Mouse (Mus musculus) forebrain, postnatal 0 days (tissue): ENCODE data around the gene Mrs2. TPM values are rescaled to one million over a fixed set of nuclear protein-coding genes. Genes with fewer than 3 reads are reported as not detected.

ENCODE experiments used
- ATAC-seq: fragments of 200-750 bp; cut with Nextera tagmentation; 2 replicates; pipeline ENCODE4 v1.8.0; 2017; ENCODE audit warnings: mild to moderate bottlenecking, moderate library complexity
- DNase-seq: peaks from one replicate; pipeline ENCODE4 v3.0.0-alpha.2; 2015
- H3K27ac ChIP-seq: fragments of 300-500 bp; sonication (generic); 2 replicates; pipeline ENCODE4 v1.5.1; 2014; ENCODE audit warnings: low read depth, mild to moderate bottlenecking, antibody characterized with exemption, low read length, moderate library complexity, mixed read lengths
- H3K27me3 ChIP-seq: fragments of 300-500 bp; sonication (generic); 2 replicates; pipeline ENCODE4 v1.6.1; 2014; ENCODE audit warnings: mild to moderate bottlenecking, low read length, mixed read lengths; ENCODE audit not compliant: insufficient read depth
- H3K36me3 ChIP-seq: fragments of 300-500 bp; sonication (generic); 2 replicates; pipeline ENCODE4 v1.6.1; 2014; ENCODE audit warnings: mild to moderate bottlenecking, moderate library complexity; ENCODE audit not compliant: insufficient read depth
- H3K4me1 ChIP-seq: fragments of 300-500 bp; sonication (generic); 2 replicates; pipeline ENCODE4 v1.6.1; 2014; ENCODE audit warnings: antibody characterized with exemption; ENCODE audit not compliant: insufficient read depth
- H3K4me2 ChIP-seq: fragments of 300-500 bp; sonication (generic); 2 replicates; pipeline ENCODE4 v1.6.1; 2014; ENCODE audit warnings: low read depth, mild to moderate bottlenecking, moderate library complexity
- H3K4me3 ChIP-seq: fragments of 300-500 bp; sonication (generic); 2 replicates; pipeline ENCODE4 v1.5.1; 2014; ENCODE audit warnings: low read depth, low read length, mixed read lengths
- H3K9ac ChIP-seq: fragments of 300-500 bp; sonication (generic); 2 replicates; pipeline ENCODE4 v1.6.1; 2014; ENCODE audit warnings: mild to moderate bottlenecking
- H3K9me3 ChIP-seq: fragments of 300-500 bp; sonication (generic); 2 replicates; pipeline ENCODE4 v1.6.1; 2016; ENCODE audit warnings: low read length
- CTCF ChIP-seq: sonication (generic); IDR thresholded peaks from 2 replicates; pipeline ENCODE4 v1.5.1; 2016; ENCODE audit warnings: antibody characterized with exemption, control low read depth, low read depth
- WGBS: fragments of 180-500 bp; shearing (Covaris S2); extraction: QIAGEN DNeasy Blood & Tissue Kit; methylation state at CpG from one replicate; pipeline ENCODE4 v1.1.7; 2014; 5-methylcytosine and 5-hydroxymethylcytosine counted together
- polyA plus RNA-seq: library from polyadenylated mRNA; unstranded; fragments of >200 nt; fragmentation: Nextera tagmentation; extraction: Ambion mirVana; gene quantifications from 2 replicates; pipeline ENCODE4 v1.2.1, GENCODE M21; 2015
- total RNA-seq: library from RNA; depleted of rRNA; stranded (reverse); fragments of >200 nt; gene quantifications from 2 replicates; pipeline ENCODE4 v1.2.3, GENCODE M21; 2014

Gene Mrs2
- total and polyA plus RNA-seq, 2 experiments from 2014 or later = 11.6 to 31.9 TPM

GRCm38 (mm10) chr13:25020540-25020892 is 337 bp upstream of the Mrs2 start:
- no peak for ATAC-seq
- Histone ChIP-seq H3K4me1 (peaks cover 15% of the 10 kb centered on the region), H3K4me2 (peak overlapping the region; percentile 87), H3K27ac (peak overlapping the region; percentile 71), H3K4me3 (peak overlapping the region; percentile 90), H3K9me3 (no peaks in the 10 kb centered on the region), H3K27me3 (no peaks in the 10 kb centered on the region), H3K36me3 (0 out of 2 replicates have a peak, but pooled peaks cover 4% of the 10 kb centered on the region), H3K9ac (peak overlapping the region; percentile 79)
- WGBS = 44% methylated on average over 4 of the region's 4 CpGs
- DNase-seq = no peak
- no peak for TF ChIP-seq CTCF

DNA sequence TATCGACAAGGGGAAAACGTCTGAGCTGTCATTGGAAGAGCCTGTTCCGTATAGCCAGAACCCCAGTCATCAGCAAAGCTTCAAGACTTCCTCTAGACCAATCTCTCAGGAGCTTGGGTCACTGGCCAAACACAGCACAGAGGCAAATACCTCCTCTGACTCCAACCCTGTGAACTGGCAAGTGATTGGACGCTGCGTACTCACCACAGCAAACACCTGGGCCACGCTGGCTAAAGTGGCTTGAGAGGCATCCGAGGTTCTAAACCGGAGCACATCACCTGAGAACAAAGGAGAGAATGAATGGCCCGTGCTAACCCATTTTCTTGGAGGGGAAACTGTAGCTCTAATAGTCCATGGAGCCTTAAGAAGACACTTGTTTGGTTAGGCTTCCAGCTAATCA is 1.9 kb downstream of the Mrs2 start:
- Histone ChIP-seq H3K36me3 (0 out of 2 replicates have a peak, but pooled peaks cover 4% of the 10 kb centered on the region), H3K4me1 (peaks cover 15% of the 10 kb centered on the region), H3K27me3 (no peaks in the 10 kb centered on the region), H3K4me2 (no peak overlapping the region), H3K4me3 (no peak overlapping the region), H3K27ac (no peak overlapping the region), H3K9ac (no peak overlapping the region), H3K9me3 (no peaks in the 10 kb centered on the region)
- DNase-seq (no peak), ATAC-seq (no peak)
- WGBS = 94% methylated on average over 9 of the region's 9 CpGs
- no peak for TF ChIP-seq CTCF

GRCm38 (mm10) chr13:25007115-25007514 is 13.1 kb downstream of the Mrs2 start:
- TF ChIP-seq CTCF = peak; percentile 58
- Histone ChIP-seq H3K9me3 (no peaks in the 10 kb centered on the region), H3K4me2 (no peak overlapping the region), H3K27me3 (no peaks in the 10 kb centered on the region), H3K4me3 (no peak overlapping the region), H3K9ac (no peak overlapping the region), H3K27ac (no peak overlapping the region), H3K36me3 (peaks cover 21% of the 10 kb centered on the region), H3K4me1 (no peaks in the 10 kb centered on the region)
- DNase-seq = no peak
- WGBS = 84% methylated on average over 6 of the region's 8 CpGs
- ATAC-seq = peak; percentile 60; the same call in 1 of the 2 replicates

GRCm38 (mm10) chr13:25002965-25003364 is 17.2 kb downstream of the Mrs2 start:
- ATAC-seq (no peak), DNase-seq (no peak)
- H3K4me1 ChIP-seq = no peaks in the 10 kb centered on the region
- H3K9ac ChIP-seq = no peak overlapping the region
- 0 out of 2 replicates have a peak, but pooled peaks have one; percentile 27 for TF ChIP-seq CTCF
- peaks cover 58% of the 10 kb centered on the region for H3K36me3 ChIP-seq
- no peak overlapping the region for H3K4me2 ChIP-seq
- no peak overlapping the region for H3K4me3 ChIP-seq
- no peaks in the 10 kb centered on the region for H3K9me3 ChIP-seq
- H3K27me3 ChIP-seq = no peaks in the 10 kb centered on the region
- no peak overlapping the region for H3K27ac ChIP-seq

- H3K27me3 ChIP-seq = no peaks in the 10 kb centered on the region
- peaks cover 77% of the 10 kb centered on the region for H3K36me3 ChIP-seq
- DNase-seq (no peak), ATAC-seq (no peak)
- no peak overlapping the region for H3K27ac ChIP-seq
- no peak overlapping the region for H3K4me2 ChIP-seq
- TF ChIP-seq CTCF = no peak
- H3K9me3 ChIP-seq = no peaks in the 10 kb centered on the region
- WGBS = 86% methylated on average over 2 of the region's 2 CpGs
- H3K9ac ChIP-seq = no peak overlapping the region
- no peaks in the 10 kb centered on the region for H3K4me1 ChIP-seq
- H3K4me3 ChIP-seq = no peak overlapping the region
These were observed 20.6 kb downstream of the Mrs2 start for GRCm38 (mm10) chr13:24999538-24999937.

DNA sequence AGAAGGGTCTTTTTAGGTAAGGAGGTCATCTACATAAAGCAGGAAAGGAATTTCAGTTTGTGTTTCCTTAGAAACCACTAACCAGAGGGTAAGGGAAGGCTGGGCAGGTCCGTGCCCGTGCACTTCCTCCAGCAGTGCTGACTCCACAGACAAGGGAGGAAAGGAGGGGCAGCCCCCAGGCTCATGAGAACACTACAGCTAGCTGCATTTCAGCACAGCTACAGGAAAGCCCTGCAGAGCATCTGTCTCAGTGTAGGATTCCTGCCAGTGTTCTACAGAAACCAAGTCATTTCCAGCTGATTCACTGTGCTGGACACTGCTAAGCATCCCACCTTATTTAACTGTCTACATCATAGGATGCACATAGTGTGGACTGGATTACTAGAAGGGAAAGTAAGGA is 27.0 kb downstream of the Mrs2 start:
- H3K9me3 ChIP-seq = no peaks in the 10 kb centered on the region
- H3K4me2 ChIP-seq = no peak overlapping the region
- 56% methylated on average over 2 of the region's 2 CpGs for WGBS
- no peak for TF ChIP-seq CTCF
- DNase-seq (no peak), ATAC-seq (peak; percentile 47; the same call in 1 of the 2 replicates)
- peak overlapping the region; percentile 21; the same call in 1 of the 2 replicates for H3K27ac ChIP-seq
- no peak overlapping the region for H3K4me3 ChIP-seq
- peaks cover 67% of the 10 kb centered on the region for H3K36me3 ChIP-seq
- H3K27me3 ChIP-seq = no peaks in the 10 kb centered on the region
- no peak overlapping the region for H3K9ac ChIP-seq
- H3K4me1 ChIP-seq = no peaks in the 10 kb centered on the region

- no peaks in the 10 kb centered on the region for H3K27me3 ChIP-seq
- no peak overlapping the region for H3K4me3 ChIP-seq
- DNase-seq (no peak), ATAC-seq (no peak)
- no peak overlapping the region for H3K9ac ChIP-seq
- WGBS = 81% methylated on average over 6 of the region's 6 CpGs
- TF ChIP-seq CTCF = no peak
- peaks cover 3% of the 10 kb centered on the region; the same call in 1 of the 2 replicates for H3K4me1 ChIP-seq
- H3K36me3 ChIP-seq = peaks cover 27% of the 10 kb centered on the region
- H3K27ac ChIP-seq = no peak overlapping the region
- no peak overlapping the region for H3K4me2 ChIP-seq
- no peaks in the 10 kb centered on the region for H3K9me3 ChIP-seq
These were observed 31.2 kb downstream of the Mrs2 start for GRCm38 (mm10) chr13:24989006-24989405.
